Mouse (Mus musculus): ENCODE data around the gene Gm20662. TPM values are rescaled to one million over a fixed set of nuclear protein-coding genes. Genes with fewer than 3 reads are reported as not detected.

Gm20662 gene
- polyA plus RNA-seq, 1 experiment from 2014 or later = 0.61 TPM

DNA sequence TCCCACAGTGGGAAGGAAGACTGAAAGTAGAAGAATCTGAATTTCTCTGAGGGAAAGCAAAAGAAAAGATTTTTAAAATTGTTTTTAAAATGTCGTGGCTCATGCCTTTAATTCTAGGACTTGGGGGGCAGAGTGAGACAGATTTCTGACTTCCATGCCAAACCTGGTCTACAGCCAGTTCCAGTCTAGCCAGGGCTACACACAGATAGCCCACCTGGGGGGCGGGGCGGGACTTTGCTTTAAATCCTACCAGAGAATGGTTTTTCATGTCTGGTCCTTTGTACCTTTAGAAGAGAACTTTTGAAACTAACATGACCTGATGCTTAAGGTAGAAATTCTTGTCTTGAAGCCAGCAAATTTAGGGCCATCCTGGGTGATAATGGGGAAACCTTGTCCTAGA is 27.1 kb downstream of the Gm20662 start:
- 91% methylated on average over 3 of the region's 3 CpGs for WGBS
- ATAC-seq (ENCODE audit: low FRiP score, low TSS enrichment) = no peak
- H3K4me3 ChIP-seq (ENCODE audit: low read length) = no peak overlapping the region

DNA sequence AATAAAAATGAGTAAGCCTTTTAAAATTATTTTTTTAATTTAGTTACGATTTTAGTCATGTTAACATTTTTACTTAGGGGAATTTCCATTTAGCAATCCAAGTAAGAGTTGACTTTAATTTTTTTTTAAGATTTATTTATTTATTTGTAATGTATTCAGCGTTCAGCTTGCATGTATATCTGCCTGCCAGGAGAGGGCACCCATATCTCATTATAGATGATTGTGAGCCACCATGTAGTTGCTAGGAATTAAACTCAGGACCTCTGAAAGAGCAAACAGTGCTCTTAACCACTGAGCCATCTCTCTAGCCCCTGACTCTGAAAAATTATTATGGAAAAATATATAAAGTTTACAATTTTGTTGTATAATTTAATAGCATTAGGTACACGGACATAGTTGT is 30.4 kb downstream of the Gm20662 start:
- ATAC-seq (ENCODE audit: low FRiP score, low TSS enrichment) = no peak
- Histone ChIP-seq H3K4me3 (ENCODE audit: low read length) (no peak overlapping the region), H3K4me1 (ENCODE audit: control insufficient read depth, insufficient read depth, low read length) (no peaks in the 10 kb centered on the region), H3K36me3 (ENCODE audit: control insufficient read depth, insufficient read depth, low read length) (peaks cover 45% of the 10 kb centered on the region), H3K27me3 (ENCODE audit: control insufficient read depth, insufficient read depth, low read length) (no peaks in the 10 kb centered on the region), H3K9ac (ENCODE audit: low read depth, low read length) (no peak overlapping the region), H3K27ac (ENCODE audit: low read depth, low read length) (no peak overlapping the region), H3K9me3 (ENCODE audit: control insufficient read depth, low read length) (no peaks in the 10 kb centered on the region), H3K4me2 (replicated peaks; ENCODE audit: low read depth, low read length) (no peak overlapping the region)
- 91% methylated on average over 3 of the region's 3 CpGs for WGBS

More for the DNA sequence above, 27.1 kb downstream of the Gm20662 start:
- Histone ChIP-seq H3K4me2 (replicated peaks; ENCODE audit: low read depth, low read length) (no peak overlapping the region), H3K36me3 (ENCODE audit: control insufficient read depth, insufficient read depth, low read length) (peaks cover 36% of the 10 kb centered on the region), H3K27ac (ENCODE audit: low read depth, low read length) (no peak overlapping the region), H3K9ac (ENCODE audit: low read depth, low read length) (no peak overlapping the region), H3K4me1 (ENCODE audit: control insufficient read depth, insufficient read depth, low read length) (peaks cover 3% of the 10 kb centered on the region; the same call in 1 of the 2 replicates), H3K9me3 (ENCODE audit: control insufficient read depth, low read length) (no peaks in the 10 kb centered on the region), H3K27me3 (ENCODE audit: control insufficient read depth, insufficient read depth, low read length) (no peaks in the 10 kb centered on the region)

DNA sequence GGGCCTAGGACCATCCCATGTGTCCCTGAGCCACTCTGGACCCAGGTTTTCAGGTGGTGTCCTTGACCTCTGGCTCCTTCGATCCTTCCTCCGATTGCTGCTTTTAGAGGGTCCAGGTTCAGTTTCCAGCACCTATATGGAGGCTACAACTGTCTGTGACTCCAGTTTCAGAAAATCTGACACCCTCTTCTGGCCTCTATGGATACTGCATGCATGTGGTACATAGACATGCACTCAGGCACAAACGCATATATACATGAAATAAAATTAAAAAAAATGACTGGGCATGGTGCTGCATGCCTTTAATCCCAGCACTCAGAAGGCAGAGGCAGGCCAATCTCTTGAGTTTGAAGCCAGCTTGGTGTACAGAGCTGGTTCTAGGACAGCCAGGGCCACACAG is 31.7 kb downstream of the Gm20662 start:
- H3K9me3 ChIP-seq (ENCODE audit: control insufficient read depth, low read length) = no peaks in the 10 kb centered on the region
- H3K4me2 ChIP-seq (replicated peaks; ENCODE audit: low read depth, low read length) = no peak overlapping the region
- H3K4me1 ChIP-seq (ENCODE audit: control insufficient read depth, insufficient read depth, low read length) = no peaks in the 10 kb centered on the region
- H3K4me3 ChIP-seq (ENCODE audit: low read length) = no peak overlapping the region
- 95% methylated on average over 3 of the region's 3 CpGs for WGBS
- peaks cover 57% of the 10 kb centered on the region for H3K36me3 ChIP-seq (ENCODE audit: control insufficient read depth, insufficient read depth, low read length)
- ATAC-seq (ENCODE audit: low FRiP score, low TSS enrichment) = no peak
- H3K27ac ChIP-seq (ENCODE audit: low read depth, low read length) = no peak overlapping the region
- H3K9ac ChIP-seq (ENCODE audit: low read depth, low read length) = no peak overlapping the region
- H3K27me3 ChIP-seq (ENCODE audit: control insufficient read depth, insufficient read depth, low read length) = no peaks in the 10 kb centered on the region

DNA sequence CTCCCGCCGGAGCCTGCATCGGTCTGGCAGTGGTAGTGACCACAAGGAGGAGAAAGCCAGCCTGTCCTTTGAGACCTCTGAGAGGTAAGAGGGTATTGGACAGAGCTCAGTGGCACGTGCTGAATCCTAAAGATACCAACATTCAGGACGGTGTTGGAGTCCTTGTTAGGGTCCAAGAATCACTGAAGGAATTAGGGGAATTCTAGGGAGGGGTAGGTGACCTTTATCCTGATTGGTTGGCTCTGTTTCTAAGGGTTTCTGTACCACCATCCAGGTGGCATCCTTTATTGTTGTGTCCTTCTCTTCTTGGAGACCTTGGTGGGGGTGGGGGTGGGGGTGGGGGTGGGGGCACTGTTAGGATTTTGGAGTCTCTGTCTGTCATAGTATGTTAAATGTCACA is 36.0 kb downstream of the Gm20662 start:
- Histone ChIP-seq H3K4me1 (ENCODE audit: control insufficient read depth, insufficient read depth, low read length) (no peaks in the 10 kb centered on the region), H3K9me3 (ENCODE audit: control insufficient read depth, low read length) (no peaks in the 10 kb centered on the region), H3K9ac (ENCODE audit: low read depth, low read length) (no peak overlapping the region), H3K27ac (ENCODE audit: low read depth, low read length) (no peak overlapping the region), H3K4me2 (replicated peaks; ENCODE audit: low read depth, low read length) (no peak overlapping the region), H3K27me3 (ENCODE audit: control insufficient read depth, insufficient read depth, low read length) (no peaks in the 10 kb centered on the region), H3K4me3 (ENCODE audit: low read length) (no peak overlapping the region), H3K36me3 (ENCODE audit: control insufficient read depth, insufficient read depth, low read length) (peaks cover 57% of the 10 kb centered on the region)
- WGBS = 92% methylated on average over 5 of the region's 5 CpGs
- no peak for ATAC-seq (ENCODE audit: low FRiP score, low TSS enrichment)

DNA sequence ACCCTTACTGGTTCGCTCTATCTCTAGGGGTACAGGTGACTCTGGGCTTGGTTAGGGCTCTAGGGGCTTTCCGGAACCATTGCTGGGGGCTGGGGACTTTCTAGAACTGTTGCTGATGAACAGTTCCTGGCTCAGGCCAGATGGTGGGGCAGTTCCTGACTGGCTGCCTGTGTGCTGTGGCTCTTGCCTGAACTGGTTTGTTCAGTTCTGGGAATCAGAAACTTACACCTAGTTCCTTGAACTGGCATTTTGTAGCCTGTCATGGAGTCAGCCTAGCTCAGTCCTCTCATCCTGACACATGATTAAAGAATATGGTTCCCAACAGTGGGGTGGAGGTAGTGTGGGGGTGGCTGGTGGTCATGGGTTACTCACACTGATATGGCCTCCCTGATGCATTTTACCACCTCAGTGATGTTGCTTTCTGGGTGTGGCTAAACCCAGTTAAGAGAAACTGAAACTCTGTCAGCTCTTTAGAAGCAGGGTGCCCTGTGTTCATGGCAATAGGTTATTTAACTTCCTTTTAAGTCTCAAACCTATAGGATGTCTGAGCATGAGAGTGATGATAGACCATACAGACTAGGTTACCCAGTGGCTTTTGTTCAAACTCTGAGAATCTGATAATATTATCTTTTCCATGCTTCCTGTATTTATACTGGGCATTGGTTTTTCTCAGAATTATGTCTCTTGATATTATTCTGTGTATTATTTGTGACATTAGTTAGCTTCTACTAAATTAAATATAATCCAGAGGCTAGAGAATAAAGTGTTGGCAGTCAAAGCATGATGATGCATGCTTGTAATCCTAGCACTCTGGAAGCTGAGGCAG is 39.4 kb downstream of the Gm20662 start:
- Histone ChIP-seq H3K36me3 (ENCODE audit: control insufficient read depth, insufficient read depth, low read length) (peaks cover 49% of the 10 kb centered on the region), H3K9ac (ENCODE audit: low read depth, low read length) (no peak overlapping the region), H3K4me1 (ENCODE audit: control insufficient read depth, insufficient read depth, low read length) (no peaks in the 10 kb centered on the region), H3K4me3 (ENCODE audit: low read length) (no peak overlapping the region), H3K27ac (ENCODE audit: low read depth, low read length) (no peak overlapping the region), H3K4me2 (replicated peaks; ENCODE audit: low read depth, low read length) (no peak overlapping the region), H3K9me3 (ENCODE audit: control insufficient read depth, low read length) (no peaks in the 10 kb centered on the region), H3K27me3 (ENCODE audit: control insufficient read depth, insufficient read depth, low read length) (no peaks in the 10 kb centered on the region)
- no peak for ATAC-seq (ENCODE audit: low FRiP score, low TSS enrichment)
- WGBS = 98% methylated on average over 2 of the region's 2 CpGs

DNA sequence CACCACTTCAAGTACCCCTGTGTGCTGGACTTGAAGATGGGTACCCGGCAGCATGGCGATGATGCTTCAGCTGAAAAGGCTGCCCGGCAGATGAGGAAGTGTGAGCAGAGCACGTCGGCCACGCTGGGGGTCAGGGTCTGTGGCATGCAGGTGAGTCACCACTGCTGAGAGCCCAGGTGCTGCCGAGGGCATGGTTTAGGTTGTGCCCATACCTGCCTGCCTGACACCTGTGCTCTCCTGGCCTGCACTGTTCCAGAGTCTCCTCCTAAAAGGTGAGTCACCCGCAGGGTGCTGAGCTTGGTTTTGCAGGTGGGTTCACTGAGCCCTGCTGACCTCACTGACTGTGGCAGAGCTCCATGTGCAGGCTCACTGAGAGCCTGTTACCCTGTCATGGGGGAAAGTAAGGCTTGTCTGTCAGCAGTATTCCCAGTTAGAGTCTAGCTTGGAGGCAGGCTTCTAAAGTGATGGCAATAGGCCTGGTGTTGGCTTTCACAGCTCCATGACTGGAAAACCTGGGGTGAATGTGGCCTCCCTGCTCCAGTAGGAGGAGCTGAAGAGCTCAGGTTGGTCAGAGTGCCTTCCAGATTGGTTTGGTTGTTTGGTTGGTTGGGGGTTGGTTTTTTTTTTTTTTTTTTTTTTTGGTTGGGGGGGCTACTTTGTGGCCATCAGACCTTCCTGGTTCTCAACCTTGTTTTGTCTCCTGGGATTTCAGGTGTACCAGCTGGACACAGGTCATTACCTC is 48.8 kb downstream of the Gm20662 start:
- H3K27me3 ChIP-seq (ENCODE audit: control insufficient read depth, insufficient read depth, low read length) = no peaks in the 10 kb centered on the region
- peaks cover 8% of the 10 kb centered on the region for H3K4me1 ChIP-seq (ENCODE audit: control insufficient read depth, insufficient read depth, low read length)
- no peak overlapping the region for H3K4me3 ChIP-seq (ENCODE audit: low read length)
- H3K27ac ChIP-seq (ENCODE audit: low read depth, low read length) = no peak overlapping the region
- H3K36me3 ChIP-seq (ENCODE audit: control insufficient read depth, insufficient read depth, low read length) = peaks cover 59% of the 10 kb centered on the region
- ATAC-seq (ENCODE audit: low FRiP score, low TSS enrichment) = no peak
- no peak overlapping the region for H3K4me2 ChIP-seq (replicated peaks; ENCODE audit: low read depth, low read length)
- no peak overlapping the region for H3K9ac ChIP-seq (ENCODE audit: low read depth, low read length)
- H3K9me3 ChIP-seq (ENCODE audit: control insufficient read depth, low read length) = no peaks in the 10 kb centered on the region
- WGBS = 97% methylated on average over 8 of the region's 8 CpGs

DNA sequence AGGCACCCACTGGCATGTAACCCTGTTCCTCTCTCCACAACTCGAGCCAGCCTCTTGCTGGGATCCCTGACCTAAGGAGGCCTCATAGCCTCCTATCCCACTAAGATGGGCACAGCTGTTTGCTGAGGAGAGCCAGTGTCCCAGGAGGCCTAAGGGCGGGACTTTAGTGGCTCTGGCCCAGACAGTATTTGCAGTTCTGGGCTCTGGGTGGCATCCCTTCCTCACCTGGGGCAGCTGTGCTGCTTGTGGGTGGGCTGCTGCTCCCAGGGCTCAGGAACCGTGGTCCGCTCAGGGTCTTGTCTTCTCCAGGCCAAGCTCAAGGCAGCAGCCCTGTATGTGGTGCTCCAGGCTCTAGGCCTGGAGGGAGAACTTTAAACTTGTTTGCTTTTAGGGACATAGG is 50.4 kb downstream of the Gm20662 start:
- Histone ChIP-seq H3K4me2 (replicated peaks; ENCODE audit: low read depth, low read length) (no peak overlapping the region), H3K9me3 (ENCODE audit: control insufficient read depth, low read length) (no peaks in the 10 kb centered on the region), H3K27ac (ENCODE audit: low read depth, low read length) (no peak overlapping the region), H3K36me3 (ENCODE audit: control insufficient read depth, insufficient read depth, low read length) (peaks cover 54% of the 10 kb centered on the region), H3K4me1 (ENCODE audit: control insufficient read depth, insufficient read depth, low read length) (peaks cover 11% of the 10 kb centered on the region), H3K27me3 (ENCODE audit: control insufficient read depth, insufficient read depth, low read length) (no peaks in the 10 kb centered on the region), H3K9ac (ENCODE audit: low read depth, low read length) (no peak overlapping the region), H3K4me3 (ENCODE audit: low read length) (no peak overlapping the region)
- 87% methylated on average over 4 of the region's 4 CpGs for WGBS
- ATAC-seq (ENCODE audit: low FRiP score, low TSS enrichment) = no peak

DNA sequence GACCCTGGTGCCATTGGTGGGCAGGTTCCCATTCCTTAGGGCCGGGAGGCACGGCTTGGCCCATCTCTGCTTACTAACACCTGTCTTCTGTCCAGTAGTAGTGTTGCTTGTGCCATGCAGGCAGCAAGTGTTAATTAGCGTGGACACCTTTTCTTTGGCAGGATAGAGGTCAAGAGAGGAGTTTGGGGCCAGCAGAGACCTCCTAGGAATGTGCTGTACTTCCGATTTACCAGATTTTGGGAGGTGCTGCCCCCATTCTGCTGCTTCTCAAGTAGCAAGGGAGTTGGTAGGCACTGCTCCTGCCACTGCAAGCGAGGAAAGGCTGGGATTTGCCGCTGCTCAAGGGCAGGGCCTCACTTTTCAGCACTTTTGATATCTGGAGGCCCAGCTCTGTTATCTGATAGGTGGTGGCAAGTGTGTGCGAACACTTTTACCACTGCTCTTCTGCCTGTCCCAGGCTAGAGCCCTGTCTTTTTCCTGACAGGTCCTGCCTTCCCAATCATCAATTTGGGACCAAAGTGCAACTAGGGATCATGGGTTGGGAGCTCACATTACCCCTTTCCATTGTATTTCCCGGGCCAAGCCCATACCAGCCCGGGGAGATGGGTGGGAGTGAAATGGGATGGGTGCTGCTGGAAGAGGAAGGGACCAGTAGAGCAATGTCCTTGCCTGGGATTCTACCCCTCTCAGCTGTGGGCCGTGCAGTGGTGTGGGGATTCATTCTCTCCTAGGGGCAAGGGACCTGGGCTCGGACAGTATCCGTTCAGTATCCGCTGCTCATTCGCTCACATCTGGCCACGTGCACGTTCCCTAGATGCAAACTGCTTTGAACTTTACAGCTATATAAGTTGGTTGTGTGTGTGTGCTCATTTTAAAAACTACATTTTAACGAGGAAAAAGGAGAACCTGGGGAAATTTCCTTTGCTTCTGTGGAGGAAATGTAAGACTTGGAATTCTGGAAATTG is 51.7 kb downstream of the Gm20662 start:
- Histone ChIP-seq H3K4me2 (replicated peaks; ENCODE audit: low read depth, low read length) (peak overlapping the region; percentile 87), H3K4me1 (ENCODE audit: control insufficient read depth, insufficient read depth, low read length) (peaks cover 16% of the 10 kb centered on the region), H3K9ac (ENCODE audit: low read depth, low read length) (peak overlapping the region; percentile 70), H3K9me3 (ENCODE audit: control insufficient read depth, low read length) (no peaks in the 10 kb centered on the region), H3K27me3 (ENCODE audit: control insufficient read depth, insufficient read depth, low read length) (no peaks in the 10 kb centered on the region), H3K4me3 (ENCODE audit: low read length) (peak overlapping the region; percentile 84), H3K27ac (ENCODE audit: low read depth, low read length) (peak overlapping the region; percentile 63; the same call in 1 of the 2 replicates), H3K36me3 (ENCODE audit: control insufficient read depth, insufficient read depth, low read length) (peaks cover 49% of the 10 kb centered on the region)
- WGBS = 41% methylated on average over 17 of the region's 17 CpGs
- no peak for ATAC-seq (ENCODE audit: low FRiP score, low TSS enrichment)

Data from kidney, embryonic 14.5 days (tissue).